8 mouse cellular contexts compared by ENCODE assay signal in the genomic region with DNA sequence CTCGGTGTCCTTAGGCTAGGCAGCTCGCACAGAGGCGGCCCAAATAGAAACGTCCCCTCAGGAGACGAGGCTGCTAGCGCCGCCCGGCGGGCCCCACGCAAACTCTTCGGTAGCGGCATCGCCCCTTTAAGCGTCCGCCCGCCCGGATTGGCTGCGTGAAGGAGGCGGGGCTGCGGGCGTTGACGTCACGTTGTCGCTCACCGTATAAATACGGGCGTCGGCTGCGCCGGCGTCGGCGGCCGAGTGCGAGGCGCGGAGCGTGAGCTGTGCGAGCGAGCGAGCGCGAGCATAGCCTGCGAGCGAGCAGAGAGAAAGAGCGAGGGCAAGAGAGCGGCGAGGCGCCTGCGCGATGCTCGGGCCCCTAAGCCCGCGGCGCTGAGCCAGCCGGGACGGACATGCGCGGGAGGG. TPM values are rescaled to one million over a fixed set of nuclear protein-coding genes. Genes with fewer than 3 reads are reported as not detected.
A peak's percentile ranks its signal among the peaks of the same experiment; 100 is the strongest.
DNase-seq lines count a peak whose midpoint lies in the region; ATAC-seq lines count a peak whose summit lies in the region.

No protein-coding gene starts in this region.

- peak; percentile 98 for ATAC-seq in hindbrain, embryonic 15.5 days (ENCODE audit: low FRiP score, low read depth)

- H3K4me3 ChIP-seq in hindbrain, embryonic 15.5 days, result peak overlapping the region; percentile 86

- H3K36me3 ChIP-seq in hindbrain, embryonic 15.5 days, result no peaks in the 10 kb centered on the region

- H3K4me2 ChIP-seq in hindbrain, embryonic 15.5 days, result peak overlapping the region; percentile 84

- peak; percentile 94 for DNase-seq in R1 (ENCODE audit: low read depth, low spot score)
- DNase-seq in cerebellum, postnatal 10 days, result peak; percentile 99
- DNase-seq in frontal cortex, postnatal 36 days (ENCODE audit: low spot score in 2 of 2), result peak; percentile 95 to 96
- DNase-seq in layer of hippocampus, postnatal 36 days, result peak; percentile 95 to 96
- DNase-seq in lung, postnatal 25 days (ENCODE audit: low spot score), result peak; percentile 95
- peak; percentile 98 for DNase-seq in retina, embryonic 14.5 days (ENCODE audit: low spot score)
- peak; percentile 95 to 98 for DNase-seq in thymus, postnatal 36 days

- H3K27ac ChIP-seq in hindbrain, embryonic 15.5 days (replicated peaks), result peak overlapping the region; percentile 97

- no peaks in the 10 kb centered on the region for H3K9me3 ChIP-seq in hindbrain, embryonic 15.5 days

- no peaks in the 10 kb centered on the region for H3K27me3 ChIP-seq in hindbrain, embryonic 15.5 days

- peak overlapping the region; percentile 89 for H3K9ac ChIP-seq in hindbrain, embryonic 15.5 days

- H3K4me1 ChIP-seq in hindbrain, embryonic 15.5 days (replicated peaks), result peaks cover 27% of the 10 kb centered on the region

- WGBS in hindbrain, embryonic 15.5 days, result under 1% methylated on average over 57 of the region's 59 CpGs

RNA-seq across cellular contexts. Expression of a gene that starts 1.1 kb away (rescaled TPM):
- polyA plus RNA-seq in hindbrain, embryonic 15.5 days (2015; fragmentation: Nextera tagmentation; extraction: Ambion mirVana), result 29.0 and 31.7 TPM in 2 replicates
- total RNA-seq in layer of hippocampus, postnatal 36 days (2021), result 10 to 100 TPM; 50.2 to 56.3 TPM

RNA-seq across cellular contexts. Expression of a gene that starts 59.4 kb away (rescaled TPM):
- 372 and 389 TPM in 2 replicates for polyA plus RNA-seq in hindbrain, embryonic 15.5 days (2015; fragmentation: Nextera tagmentation; extraction: Ambion mirVana)
- total RNA-seq in layer of hippocampus, postnatal 36 days (2021), result 100 to 1,000 TPM; 220 to 235 TPM

RNA-seq across cellular contexts. Expression of a gene that starts 59.5 kb away (rescaled TPM):
- 0.34 and 0.41 TPM in 2 replicates for polyA plus RNA-seq in hindbrain, embryonic 15.5 days (2015; fragmentation: Nextera tagmentation; extraction: Ambion mirVana)
- under 1 TPM; 0.61 to 1.00 TPM for total RNA-seq in layer of hippocampus, postnatal 36 days (2021)

Comparison
In these comparisons a context has a peak if more than half of its experiments do, and no peak if none do; other contexts are left out.
1. Peak in every context shown above with its lines: DNase-seq, ATAC-seq, H3K4me3 ChIP-seq and H3K27ac ChIP-seq.